Mouse (Mus musculus) lung, embryonic 16.5 days (tissue): ENCODE measurements around the gene Camk1g. TPM values are rescaled to one million over a fixed set of nuclear protein-coding genes. Genes with fewer than 3 reads are reported as not detected.
A peak's percentile ranks its signal among the peaks of the same experiment; 100 is the strongest.

Source experiments
- ATAC-seq: fragments of 200-750 bp; cut with Nextera tagmentation; 2 replicates; pipeline ENCODE4 v1.8.0; 2017; ENCODE audit warnings: low read depth, mild to moderate bottlenecking, moderate library complexity
- H3K27ac ChIP-seq: fragments of 300-500 bp; sonication (generic); 2 replicates; pipeline ENCODE4 v1.5.1; 2014; ENCODE audit warnings: mild to moderate bottlenecking, control low read depth, low read length
- H3K27me3 ChIP-seq: fragments of 300-500 bp; sonication (generic); 2 replicates; pipeline ENCODE4 v1.6.1; 2014; ENCODE audit warnings: low read depth, low read length, mixed read lengths; ENCODE audit not compliant: control insufficient read depth, insufficient read depth
- H3K36me3 ChIP-seq: fragments of 300-500 bp; sonication (generic); 2 replicates; pipeline ENCODE4 v1.6.1; 2014; ENCODE audit warnings: low read length; ENCODE audit not compliant: control insufficient read depth, insufficient read depth
- H3K4me1 ChIP-seq: fragments of 300-500 bp; sonication (generic); replicated peaks from 2 replicates; pipeline ENCODE4 v1.6.1; 2014; ENCODE audit warnings: low read length, mixed read lengths; ENCODE audit not compliant: control insufficient read depth, insufficient read depth
- H3K4me2 ChIP-seq: fragments of 300-500 bp; sonication (generic); 2 replicates; pipeline ENCODE4 v1.6.1; 2014; ENCODE audit warnings: low read depth, low read length, control low read depth
- H3K4me3 ChIP-seq: fragments of 300-500 bp; sonication (generic); 2 replicates; pipeline ENCODE4 v1.5.1; 2014; ENCODE audit warnings: mild to moderate bottlenecking, low read length, control low read depth
- H3K9ac ChIP-seq: fragments of 300-500 bp; sonication (generic); 2 replicates; pipeline ENCODE4 v1.6.1; 2014; ENCODE audit warnings: low read length, control low read depth
- H3K9me3 ChIP-seq: fragments of 300-500 bp; sonication (generic); 2 replicates; pipeline ENCODE4 v1.6.1; 2016; ENCODE audit warnings: low read length; ENCODE audit not compliant: control insufficient read depth
- WGBS: fragments of 180-500 bp; shearing (Covaris S2); extraction: QIAGEN DNeasy Blood & Tissue Kit; methylation state at CpG from one replicate; pipeline ENCODE4 v1.1.7; 2014; 5-methylcytosine and 5-hydroxymethylcytosine counted together
- polyA plus RNA-seq: library from polyadenylated mRNA; unstranded; fragments of >200 nt; fragmentation: Nextera tagmentation; extraction: Ambion mirVana; gene quantifications from 2 replicates; pipeline ENCODE4 v1.2.1, GENCODE M21; 2015

Camk1g gene
- polyA plus RNA-seq, 1 experiment from 2014 or later = 43.2 TPM

GRCm38 (mm10) chr1:193320398-193320797 is 49.7 kb downstream of the Camk1g start:
- H3K4me1 ChIP-seq = peaks cover 7% of the 10 kb centered on the region
- no peak overlapping the region for H3K27ac ChIP-seq
- no peaks in the 10 kb centered on the region for H3K27me3 ChIP-seq
- ATAC-seq = no peak
- no peak overlapping the region for H3K4me2 ChIP-seq
- no peaks in the 10 kb centered on the region for H3K9me3 ChIP-seq
- WGBS = 80% methylated on average over 8 of the region's 8 CpGs
- H3K9ac ChIP-seq = no peak overlapping the region
- no peaks in the 10 kb centered on the region for H3K36me3 ChIP-seq
- no peak overlapping the region for H3K4me3 ChIP-seq

GRCm38 (mm10) chr1:193319721-193320120 is 50.4 kb downstream of the Camk1g start:
- Histone ChIP-seq H3K36me3 (no peaks in the 10 kb centered on the region), H3K9me3 (no peaks in the 10 kb centered on the region), H3K4me2 (no peak overlapping the region), H3K4me3 (no peak overlapping the region), H3K4me1 (peaks cover 10% of the 10 kb centered on the region), H3K27me3 (no peaks in the 10 kb centered on the region), H3K27ac (no peak overlapping the region), H3K9ac (no peak overlapping the region)
- ATAC-seq = no peak
- WGBS = 49% methylated on average over 3 of the region's 3 CpGs

- whole genome bisulfite sequencing = 36% methylated on average over 6 of the region's 6 CpGs
These were observed 52.9 kb downstream of the Camk1g start for GRCm38 (mm10) chr1:193317159-193317559.

GRCm38 (mm10) chr1:193316358-193316750 is 53.7 kb downstream of the Camk1g start:
- no peaks in the 10 kb centered on the region for H3K9me3 ChIP-seq
- H3K27ac ChIP-seq = peak overlapping the region; percentile 99
- no peak overlapping the region for H3K4me3 ChIP-seq
- H3K36me3 ChIP-seq = no peaks in the 10 kb centered on the region
- H3K4me2 ChIP-seq = no peak overlapping the region
- H3K4me1 ChIP-seq = peaks cover 10% of the 10 kb centered on the region
- 61% methylated on average over 9 of the region's 9 CpGs for WGBS
- H3K27me3 ChIP-seq = no peaks in the 10 kb centered on the region
- H3K9ac ChIP-seq = no peak overlapping the region
- no peak for ATAC-seq

More at GRCm38 (mm10) chr1:193317159-193317559, 52.9 kb downstream of the Camk1g start:
- ATAC-seq = peak; percentile 90
- H3K4me3 ChIP-seq = no peak overlapping the region
- peak overlapping the region; percentile 92 for H3K27ac ChIP-seq
- peaks cover 10% of the 10 kb centered on the region for H3K4me1 ChIP-seq
- no peaks in the 10 kb centered on the region for H3K27me3 ChIP-seq
- H3K9ac ChIP-seq = no peak overlapping the region; the same call in 1 of the 2 replicates
- H3K4me2 ChIP-seq = no peak overlapping the region
- no peaks in the 10 kb centered on the region for H3K9me3 ChIP-seq
- no peaks in the 10 kb centered on the region for H3K36me3 ChIP-seq

- Histone ChIP-seq H3K4me3 (no peak overlapping the region), H3K4me1 (peaks cover 10% of the 10 kb centered on the region), H3K27ac (peak overlapping the region; percentile 99), H3K9ac (no peak overlapping the region; the same call in 1 of the 2 replicates), H3K9me3 (no peaks in the 10 kb centered on the region), H3K4me2 (no peak overlapping the region), H3K27me3 (no peaks in the 10 kb centered on the region), H3K36me3 (no peaks in the 10 kb centered on the region)
- ATAC-seq = peak; percentile 91
- 55% methylated on average over 5 of the region's 5 CpGs for WGBS
These were observed 54.3 kb downstream of the Camk1g start for GRCm38 (mm10) chr1:193315705-193316357.

GRCm38 (mm10) chr1:193311596-193311995 is 58.5 kb downstream of the Camk1g start:
- 52% methylated on average over 1 of the region's 1 CpGs for WGBS
- Histone ChIP-seq H3K9me3 (no peaks in the 10 kb centered on the region), H3K27me3 (no peaks in the 10 kb centered on the region), H3K36me3 (no peaks in the 10 kb centered on the region), H3K4me3 (no peak overlapping the region), H3K4me1 (peaks cover 10% of the 10 kb centered on the region), H3K27ac (no peak overlapping the region), H3K9ac (no peak overlapping the region), H3K4me2 (no peak overlapping the region)
- no peak for ATAC-seq

- Histone ChIP-seq H3K27me3 (no peaks in the 10 kb centered on the region), H3K9me3 (no peaks in the 10 kb centered on the region), H3K9ac (no peak overlapping the region), H3K4me3 (no peak overlapping the region), H3K27ac (peak overlapping the region; percentile 17), H3K4me1 (peaks cover 7% of the 10 kb centered on the region; the same call in 1 of the 2 replicates), H3K4me2 (no peak overlapping the region), H3K36me3 (no peaks in the 10 kb centered on the region)
- 79% methylated on average over 3 of the region's 3 CpGs for WGBS
- no peak for ATAC-seq
These were observed 59.5 kb downstream of the Camk1g start for GRCm38 (mm10) chr1:193310519-193311085.

GRCm38 (mm10) chr1:193309785-193310518 is 60.1 kb downstream of the Camk1g start:
- 15% methylated on average over 1 of the region's 1 CpGs for WGBS
- Histone ChIP-seq H3K27me3 (no peaks in the 10 kb centered on the region), H3K27ac (peak overlapping the region; percentile 17), H3K9me3 (no peaks in the 10 kb centered on the region), H3K9ac (no peak overlapping the region), H3K36me3 (no peaks in the 10 kb centered on the region), H3K4me1 (peaks cover 3% of the 10 kb centered on the region; the same call in 1 of the 2 replicates), H3K4me3 (no peak overlapping the region), H3K4me2 (no peak overlapping the region)
- ATAC-seq = peak; percentile 60

DNA sequence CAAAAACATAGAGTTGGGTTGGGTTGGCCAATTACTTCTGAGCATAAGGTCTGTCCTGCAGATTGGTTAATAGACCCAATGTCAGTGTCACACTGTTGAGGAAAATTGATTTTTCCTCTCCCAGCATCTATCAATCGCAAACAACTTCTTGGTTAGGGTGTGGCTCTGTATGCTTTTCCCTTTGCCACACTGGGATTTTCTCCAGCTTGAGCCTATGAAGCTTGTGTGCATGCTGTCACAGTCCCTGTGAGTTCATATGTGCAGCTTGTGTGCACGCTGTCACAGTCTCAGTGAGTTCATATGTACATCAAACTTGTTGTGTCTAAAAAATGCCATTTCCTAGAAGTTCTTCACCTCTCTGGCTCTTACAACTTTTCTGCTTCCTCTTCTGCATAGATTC is 63.3 kb downstream of the Camk1g start:
- no peak overlapping the region for H3K9ac ChIP-seq
- H3K27me3 ChIP-seq = no peaks in the 10 kb centered on the region
- H3K4me1 ChIP-seq = peaks cover 3% of the 10 kb centered on the region; the same call in 1 of the 2 replicates
- 84% methylated on average over 2 of the region's 2 CpGs for WGBS
- no peak for ATAC-seq
- H3K4me3 ChIP-seq = no peak overlapping the region
- H3K27ac ChIP-seq = no peak overlapping the region
- H3K4me2 ChIP-seq = no peak overlapping the region
- H3K36me3 ChIP-seq = no peaks in the 10 kb centered on the region
- H3K9me3 ChIP-seq = no peaks in the 10 kb centered on the region
